ENCODE assay signal across 27 mouse cellular contexts in genomic region chr2:126628455-126628995, GRCm38 (mm10). TPM values are rescaled to one million over a fixed set of nuclear protein-coding genes. Genes with fewer than 3 reads are reported as not detected.
DNase-seq lines count a peak whose midpoint lies in the region; ATAC-seq and TF ChIP-seq lines count a peak whose summit lies in the region.
"Had no signal": no experiment of that assay in that cellular context is flagged by ENCODE, and none has a peak within 500 bp of the region (broad histone marks: within the 10 kb centered on the region; RNA-seq: fewer than 3 reads in every experiment).

No protein-coding gene starts in this region.

- TF ChIP-seq POLR2A in limb, embryonic 14.5 days (IDR thresholded peaks at IDR 0.05; ENCODE audit: borderline replicate concordance, extremely low read depth, insufficient read depth, insufficient read length), result no peak
- TF ChIP-seq POLR2A in lung, adult 2 months (IDR thresholded peaks at IDR 0.05; ENCODE audit: borderline replicate concordance, extremely low read depth, low read depth, low read length), result no peak

- DNase-seq in embryo, embryonic 11 days, result peak; percentile 70
- peak; percentile 63 for DNase-seq in hindlimb bud, embryonic 11.5 days (ENCODE audit: extremely low spot score, low read depth, low spot score)
- peak; percentile 37 for DNase-seq in limb, embryonic 14.5 days (ENCODE audit: low spot score)
- DNase-seq in right cerebral cortex, postnatal 14 days, result no peak
- no peak for DNase-seq in natural killer cell, adult 2 months (ENCODE audit: low spot score in 2 of 2)
- DNase-seq in lung, adult 2 months, result no peak
- DNase-seq: adrenal gland, postnatal 10 days; cerebellum, adult 8-10 months; cerebellum, postnatal 25 days; gastrocnemius, postnatal 10 days; heart, postnatal 14 days; kidney, adult 9 months; kidney, postnatal 10 days; layer of hippocampus, postnatal 36 days; left cerebral cortex, postnatal 4 days; liver, embryonic 13.5 days; lung, embryonic 14.5 days; lung, postnatal 14 days had no signal

- H3K4me3 ChIP-seq in embryonic facial prominence, embryonic 12.5 days, result no peak overlapping the region
- no peak overlapping the region for H3K4me3 ChIP-seq in limb, embryonic 14.5 days (replicated peaks; ENCODE audit: low read length)
- H3K4me3 ChIP-seq in midbrain, embryonic 13.5 days (replicated peaks), result no peak overlapping the region
- H3K4me3 ChIP-seq in lung, adult 2 months (replicated peaks; ENCODE audit: extremely low read depth, low read depth, low read length), result no peak overlapping the region
- H3K4me3 ChIP-seq: forebrain, embryonic 15.5 days; liver, embryonic 13.5 days; midbrain, embryonic 10.5 days; myocyte had no signal

- no peak overlapping the region for H3K9ac ChIP-seq in embryonic facial prominence, embryonic 12.5 days
- no peak overlapping the region for H3K9ac ChIP-seq in limb, embryonic 14.5 days (ENCODE audit: low read depth, low read length, severe bottlenecking)
- no peak overlapping the region for H3K9ac ChIP-seq in midbrain, embryonic 13.5 days (replicated peaks)
- H3K9ac ChIP-seq: forebrain, embryonic 15.5 days; liver, embryonic 13.5 days; lung, embryonic 14.5 days had no signal

- H3K9me3 ChIP-seq in embryonic facial prominence, embryonic 12.5 days, result no peaks in the 10 kb centered on the region
- H3K9me3 ChIP-seq in limb, embryonic 14.5 days (ENCODE audit: control insufficient read depth, low read length), result no peaks in the 10 kb centered on the region
- H3K9me3 ChIP-seq in midbrain, embryonic 13.5 days, result no peaks in the 10 kb centered on the region
- H3K9me3 ChIP-seq: forebrain, embryonic 15.5 days; liver, embryonic 13.5 days; midbrain, embryonic 10.5 days had no signal

- H3K4me1 ChIP-seq in embryonic facial prominence, embryonic 12.5 days, result peaks cover 5% of the 10 kb centered on the region
- peaks cover 18% of the 10 kb centered on the region for H3K4me1 ChIP-seq in limb, embryonic 14.5 days (ENCODE audit: control insufficient read depth, insufficient read depth, low read length)
- no peaks in the 10 kb centered on the region for H3K4me1 ChIP-seq in midbrain, embryonic 13.5 days (replicated peaks)
- H3K4me1 ChIP-seq in lung, adult 2 months (ENCODE audit: control insufficient read depth, insufficient read depth, low read length), result no peaks in the 10 kb centered on the region
- H3K4me1 ChIP-seq: forebrain, embryonic 15.5 days; liver, embryonic 13.5 days; midbrain, embryonic 10.5 days had no signal

- H3K27ac ChIP-seq in embryonic facial prominence, embryonic 12.5 days, result peak overlapping the region; percentile 61; the same call in 1 of the 2 replicates
- H3K27ac ChIP-seq in limb, embryonic 14.5 days (replicated peaks; ENCODE audit: low read depth, low read length), result 0 out of 2 replicates have a peak overlapping the region, but pooled peaks have one; percentile 44
- H3K27ac ChIP-seq in midbrain, embryonic 13.5 days, result no peak overlapping the region
- H3K27ac ChIP-seq: forebrain, embryonic 15.5 days; hindbrain, postnatal 0 days; liver, embryonic 13.5 days; midbrain, embryonic 10.5 days had no signal

- no peaks in the 10 kb centered on the region for H3K27me3 ChIP-seq in embryonic facial prominence, embryonic 12.5 days
- no peaks in the 10 kb centered on the region for H3K27me3 ChIP-seq in limb, embryonic 14.5 days (ENCODE audit: control insufficient read depth, insufficient read depth, low read length)
- no peaks in the 10 kb centered on the region for H3K27me3 ChIP-seq in midbrain, embryonic 13.5 days
- H3K27me3 ChIP-seq: forebrain, embryonic 15.5 days; liver, embryonic 13.5 days; Patski had no signal

- no peak overlapping the region for H3K4me2 ChIP-seq in embryonic facial prominence, embryonic 12.5 days (replicated peaks)
- 0 out of 2 replicates have a peak overlapping the region, but pooled peaks have one; percentile 17 for H3K4me2 ChIP-seq in limb, embryonic 14.5 days (replicated peaks; ENCODE audit: low read depth, low read length, severe bottlenecking)
- no peak overlapping the region for H3K4me2 ChIP-seq in midbrain, embryonic 13.5 days (replicated peaks)
- H3K4me2 ChIP-seq: forebrain, embryonic 15.5 days; liver, embryonic 13.5 days; lung, embryonic 14.5 days had no signal

- TF ChIP-seq CTCF in lung, adult 2 months (IDR thresholded peaks at IDR 0.05; ENCODE audit: insufficient read depth, low read length), result no peak

- ATAC-seq in embryonic facial prominence, embryonic 12.5 days (ENCODE audit: insufficient number of reproducible peaks, insufficient read depth, low FRiP score, low TSS enrichment), result no peak
- peak; percentile 54 for ATAC-seq in limb, embryonic 14.5 days (ENCODE audit: low FRiP score, low read depth)
- no peak for ATAC-seq in midbrain, embryonic 13.5 days
- ATAC-seq: forebrain, embryonic 15.5 days; hindbrain, postnatal 0 days; intestine, embryonic 16.5 days; midbrain, embryonic 16.5 days; Patski had no signal

- 44% methylated on average over 9 of the region's 9 CpGs for WGBS in embryonic facial prominence, embryonic 12.5 days
- WGBS in limb, embryonic 14.5 days, result 25% methylated on average over 9 of the region's 9 CpGs
- 92% methylated on average over 9 of the region's 9 CpGs for WGBS in midbrain, embryonic 13.5 days
- 85% methylated on average over 9 of the region's 9 CpGs for WGBS in lung, adult 2 months

- H3K36me3 ChIP-seq in embryonic facial prominence, embryonic 12.5 days, result peaks cover 14% of the 10 kb centered on the region
- H3K36me3 ChIP-seq in limb, embryonic 14.5 days (ENCODE audit: control insufficient read depth, insufficient read depth, low read length), result peaks cover 9% of the 10 kb centered on the region; the same call in 1 of the 2 replicates
- H3K36me3 ChIP-seq in midbrain, embryonic 13.5 days, result peaks cover 30% of the 10 kb centered on the region

RNA-seq across cellular contexts. Expression of gene Hdc, which starts 9.4 kb away (rescaled TPM):
- polyA plus RNA-seq in embryonic facial prominence, embryonic 12.5 days (2016; fragmentation: Nextera tagmentation; extraction: Ambion mirVana), result 0.99 and 1.3 TPM in 2 replicates
- polyA plus RNA-seq in limb, embryonic 14.5 days (2012; rRNA removed), result 19.3 and 20.8 TPM in 2 replicates
- 30.5 and 40.6 TPM in 2 replicates for polyA plus RNA-seq in limb, embryonic 14.5 days (2014; fragmentation: Nextera tagmentation; extraction: Ambion mirVana)
- polyA plus RNA-seq in midbrain, embryonic 13.5 days (2015; fragmentation: Nextera tagmentation; extraction: Ambion mirVana), result 0.58 and 0.97 TPM in 2 replicates
- polyA plus RNA-seq in lung, adult 2 months (2012; rRNA removed), result 59.1 and 75.3 TPM in 2 replicates

RNA-seq across cellular contexts. Expression of gene Gabpb1, which starts 47.6 kb away (rescaled TPM):
- polyA plus RNA-seq in embryonic facial prominence, embryonic 12.5 days (2016; fragmentation: Nextera tagmentation; extraction: Ambion mirVana), result 66.4 and 71.6 TPM in 2 replicates
- polyA plus RNA-seq in limb, embryonic 14.5 days (2012; rRNA removed), result 44.6 and 45.3 TPM in 2 replicates
- 48.0 and 59.5 TPM in 2 replicates for polyA plus RNA-seq in limb, embryonic 14.5 days (2014; fragmentation: Nextera tagmentation; extraction: Ambion mirVana)
- polyA plus RNA-seq in midbrain, embryonic 13.5 days (2015; fragmentation: Nextera tagmentation; extraction: Ambion mirVana), result 60.7 and 62.1 TPM in 2 replicates
- 7.1 and 11.6 TPM in 2 replicates for polyA plus RNA-seq in lung, adult 2 months (2012; rRNA removed)

Comparison
In these comparisons a context has a peak if more than half of its experiments do, and no peak if none do; other contexts are left out.
1. DNase-seq: peak in embryo, embryonic 11 days (single experiment), hindlimb bud, embryonic 11.5 days (single experiment) and limb, embryonic 14.5 days (single experiment); none in right cerebral cortex, postnatal 14 days (single experiment), natural killer cell, adult 2 months (0 of 2) and lung, adult 2 months (single experiment).